Mouse (Mus musculus) heart, embryonic 15.5 days (tissue): Measurements from ENCODE around the gene RPS10-NUDT3. TPM values are rescaled to one million over a fixed set of nuclear protein-coding genes. Genes with fewer than 3 reads are reported as not detected.

Experiments used
- ATAC-seq: fragments of 200-750 bp; cut with Nextera tagmentation; replicated peaks from 2 replicates; pipeline ENCODE4 v1.8.0; 2017; ENCODE audit warnings: low read depth, moderate TSS enrichment; ENCODE audit not compliant: insufficient number of reproducible peaks, insufficient read depth, low FRiP score
- H3K27ac ChIP-seq: fragments of 300-500 bp; sonication (generic); 2 replicates; pipeline ENCODE4 v1.5.1; 2015; ENCODE audit warnings: mild to moderate bottlenecking, inconsistent platforms
- H3K27me3 ChIP-seq: fragments of 300-500 bp; sonication (generic); 2 replicates; pipeline ENCODE4 v1.6.1; 2015; ENCODE audit warnings: inconsistent platforms
- H3K36me3 ChIP-seq: fragments of 300-500 bp; sonication (generic); 2 replicates; pipeline ENCODE4 v1.6.1; 2015; ENCODE audit warnings: mild to moderate bottlenecking, inconsistent platforms
- H3K4me1 ChIP-seq: fragments of 300-500 bp; sonication (generic); replicated peaks from 2 replicates; pipeline ENCODE4 v1.6.1; 2015; ENCODE audit warnings: inconsistent platforms
- H3K4me2 ChIP-seq: fragments of 300-500 bp; sonication (generic); 2 replicates; pipeline ENCODE4 v1.6.1; 2015; ENCODE audit warnings: inconsistent platforms, mild to moderate bottlenecking, moderate library complexity
- H3K4me3 ChIP-seq: fragments of 300-500 bp; sonication (generic); 2 replicates; pipeline ENCODE4 v1.5.1; 2015; ENCODE audit warnings: mild to moderate bottlenecking, inconsistent platforms
- H3K9ac ChIP-seq: fragments of 300-500 bp; sonication (generic); 2 replicates; pipeline ENCODE4 v1.6.1; 2015; ENCODE audit warnings: mild to moderate bottlenecking, inconsistent platforms
- H3K9me3 ChIP-seq: fragments of 300-500 bp; sonication (generic); replicated peaks from 2 replicates; pipeline ENCODE4 v1.6.1; 2016; ENCODE audit warnings: inconsistent platforms
- WGBS: fragments of 180-500 bp; shearing (Covaris S2); methylation state at CpG from one replicate; pipeline ENCODE4 v1.1.7; 2015; ENCODE audit warnings: mixed read lengths; 5-methylcytosine and 5-hydroxymethylcytosine counted together
- polyA plus RNA-seq: library from polyadenylated mRNA; unstranded; fragments of >200 nt; fragmentation: Nextera tagmentation; extraction: Ambion mirVana; gene quantifications from 2 replicates; pipeline ENCODE4 v1.2.1, GENCODE M21; 2015

RPS10-NUDT3 gene
- polyA plus RNA-seq, 1 experiment from 2014 or later = not detected

DNA sequence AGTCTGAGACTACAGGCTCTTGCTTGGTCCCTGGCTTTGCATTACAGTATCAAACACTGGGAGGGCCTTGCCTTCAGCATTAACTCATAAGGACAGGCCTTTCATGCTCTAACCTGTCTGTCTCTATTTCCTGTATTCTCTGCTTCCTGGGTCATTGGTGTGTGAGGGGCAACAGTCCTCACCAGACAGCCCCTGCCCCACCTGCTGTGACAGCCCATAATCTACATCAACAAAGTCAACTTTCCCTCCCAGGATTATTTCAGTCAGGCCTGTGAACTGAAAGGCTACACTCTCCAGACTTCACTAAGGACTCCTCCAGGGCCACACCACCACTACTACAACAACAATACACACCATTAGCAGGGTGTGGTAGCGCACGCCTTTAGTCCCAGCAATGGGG, 32.0 kb downstream of the RPS10-NUDT3 start:
- H3K27ac ChIP-seq = peak overlapping the region; percentile 98
- H3K9me3 ChIP-seq = no peaks in the 10 kb centered on the region
- H3K4me1 ChIP-seq = peaks cover 77% of the 10 kb centered on the region
- peak overlapping the region; percentile 50 for H3K4me2 ChIP-seq
- no peak overlapping the region for H3K4me3 ChIP-seq
- no peaks in the 10 kb centered on the region for H3K27me3 ChIP-seq
- H3K9ac ChIP-seq = no peak overlapping the region
- WGBS = 75% methylated on average over 2 of the region's 2 CpGs
- ATAC-seq = no peak
- H3K36me3 ChIP-seq = no peaks in the 10 kb centered on the region

DNA sequence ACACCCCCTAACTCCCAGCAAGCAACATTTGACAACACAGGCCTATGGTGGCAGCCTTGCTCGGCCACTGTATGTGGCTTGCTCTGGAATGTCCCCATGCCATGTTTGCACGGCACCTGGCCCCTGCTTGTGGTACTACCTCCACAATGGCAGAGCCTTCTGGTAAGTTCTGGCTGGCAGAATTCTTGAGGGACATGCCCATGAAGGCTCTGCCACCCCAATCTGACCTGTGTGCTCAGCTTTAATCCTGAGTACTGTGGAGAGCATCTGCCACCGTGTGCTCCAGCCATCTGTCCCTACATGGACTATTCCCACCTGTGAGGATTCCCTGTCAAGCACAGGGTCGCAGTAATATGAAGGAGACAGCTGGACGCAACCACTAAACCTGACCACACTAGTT, 34.2 kb downstream of the RPS10-NUDT3 start:
- no peak overlapping the region; the same call in 1 of the 2 replicates for H3K9ac ChIP-seq
- no peak overlapping the region for H3K4me3 ChIP-seq
- no peak for ATAC-seq
- H3K4me1 ChIP-seq = peaks cover 89% of the 10 kb centered on the region
- peak overlapping the region; percentile 40 for H3K27ac ChIP-seq
- H3K9me3 ChIP-seq = no peaks in the 10 kb centered on the region
- H3K36me3 ChIP-seq = no peaks in the 10 kb centered on the region
- 71% methylated on average over 5 of the region's 5 CpGs for WGBS
- no peaks in the 10 kb centered on the region for H3K27me3 ChIP-seq
- no peak overlapping the region for H3K4me2 ChIP-seq

GRCm38 (mm10) chr17:27600286-27600685, 34.7 kb downstream of the RPS10-NUDT3 start:
- no peaks in the 10 kb centered on the region for H3K9me3 ChIP-seq
- 84% methylated on average over 3 of the region's 3 CpGs for WGBS
- H3K4me3 ChIP-seq = no peak overlapping the region
- peaks cover 89% of the 10 kb centered on the region for H3K4me1 ChIP-seq
- 0 out of 2 replicates have a peak, but pooled peaks cover 2% of the 10 kb centered on the region for H3K36me3 ChIP-seq
- ATAC-seq = no peak
- 0 out of 2 replicates have a peak overlapping the region, but pooled peaks have one; percentile 40 for H3K27ac ChIP-seq
- H3K4me2 ChIP-seq = no peak overlapping the region
- H3K27me3 ChIP-seq = no peaks in the 10 kb centered on the region
- no peak overlapping the region for H3K9ac ChIP-seq

- peak; percentile 78 for ATAC-seq
- H3K27ac ChIP-seq = peak overlapping the region; percentile 97
- H3K9me3 ChIP-seq = no peaks in the 10 kb centered on the region
- no peaks in the 10 kb centered on the region for H3K27me3 ChIP-seq
- H3K9ac ChIP-seq = peak overlapping the region; percentile 14; the same call in 1 of the 2 replicates
- WGBS = 38% methylated on average over 21 of the region's 21 CpGs
- H3K4me1 ChIP-seq = peaks cover 75% of the 10 kb centered on the region
- H3K4me3 ChIP-seq = no peak overlapping the region
- H3K4me2 ChIP-seq = peak overlapping the region; percentile 42
- peaks cover 25% of the 10 kb centered on the region for H3K36me3 ChIP-seq
Measured at GRCm38 (mm10) chr17:27596376-27597190, 38.4 kb downstream of the RPS10-NUDT3 start.

DNA sequence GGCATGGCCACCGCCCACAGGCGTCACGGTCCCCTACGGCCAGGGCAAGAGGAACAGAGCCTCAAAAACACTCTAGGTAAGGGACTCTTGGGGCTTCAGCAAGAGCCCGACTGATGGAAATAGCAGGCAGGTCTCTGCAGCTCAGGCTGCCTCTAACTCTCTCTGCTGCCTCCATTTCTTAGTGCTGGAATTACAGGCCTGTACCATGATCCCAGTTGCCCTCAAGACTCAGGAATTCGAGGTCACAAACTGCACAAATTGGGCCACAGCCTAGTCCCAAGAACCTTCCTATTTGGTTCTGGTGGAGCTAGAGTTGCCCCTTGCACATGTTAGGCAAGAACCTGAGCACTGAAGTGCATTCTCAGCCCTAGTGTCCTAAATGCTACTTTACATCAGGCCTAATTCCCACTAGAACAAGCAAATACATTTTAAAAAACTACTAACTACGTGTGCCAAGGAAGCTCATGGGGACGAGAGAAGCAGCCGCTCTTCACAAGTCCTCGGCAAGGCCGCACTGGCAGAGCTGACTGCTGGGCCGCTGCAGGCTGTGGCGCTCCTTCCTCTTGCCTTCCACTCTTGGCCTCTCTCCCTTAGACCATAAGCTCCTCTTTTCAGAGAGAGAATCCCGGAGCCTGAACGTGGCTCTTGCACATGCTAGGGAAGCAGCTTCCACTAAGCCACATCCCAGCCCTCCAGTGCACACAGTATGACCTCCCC, 39.2 kb downstream of the RPS10-NUDT3 start:
- H3K36me3 ChIP-seq = peaks cover 25% of the 10 kb centered on the region
- H3K9ac ChIP-seq = peak overlapping the region; percentile 30; the same call in 1 of the 2 replicates
- ATAC-seq = no peak; the same call in 1 of the 2 replicates
- peak overlapping the region; percentile 97 for H3K27ac ChIP-seq
- H3K4me1 ChIP-seq = peaks cover 74% of the 10 kb centered on the region
- no peak overlapping the region for H3K4me3 ChIP-seq
- H3K4me2 ChIP-seq = peak overlapping the region; percentile 5; the same call in 1 of the 2 replicates
- no peaks in the 10 kb centered on the region for H3K27me3 ChIP-seq
- H3K9me3 ChIP-seq = no peaks in the 10 kb centered on the region
- WGBS = 51% methylated on average over 15 of the region's 15 CpGs

- no peak overlapping the region for H3K4me2 ChIP-seq
- no peak overlapping the region for H3K9ac ChIP-seq
- H3K36me3 ChIP-seq = peaks cover 25% of the 10 kb centered on the region
- H3K4me3 ChIP-seq = no peak overlapping the region
- no peak for ATAC-seq
- H3K27ac ChIP-seq = no peak overlapping the region
- no peaks in the 10 kb centered on the region for H3K27me3 ChIP-seq
- H3K4me1 ChIP-seq = peaks cover 82% of the 10 kb centered on the region
- no peaks in the 10 kb centered on the region for H3K9me3 ChIP-seq
- 86% methylated on average over 7 of the region's 7 CpGs for WGBS
Measured at GRCm38 (mm10) chr17:27592565-27592910, 42.5 kb downstream of the RPS10-NUDT3 start.

GRCm38 (mm10) chr17:27591826-27592564, 43.0 kb downstream of the RPS10-NUDT3 start:
- Histone ChIP-seq H3K27ac (peak overlapping the region; percentile 39), H3K4me3 (no peak overlapping the region), H3K4me1 (peaks cover 82% of the 10 kb centered on the region), H3K9ac (no peak overlapping the region), H3K9me3 (no peaks in the 10 kb centered on the region), H3K4me2 (no peak overlapping the region), H3K36me3 (peaks cover 25% of the 10 kb centered on the region), H3K27me3 (no peaks in the 10 kb centered on the region)
- WGBS = 84% methylated on average over 12 of the region's 12 CpGs
- no peak for ATAC-seq

- peaks cover 25% of the 10 kb centered on the region; the same call in 1 of the 2 replicates for H3K36me3 ChIP-seq
- WGBS = 54% methylated on average over 8 of the region's 8 CpGs
Measured at GRCm38 (mm10) chr17:27588231-27588630, 46.8 kb downstream of the RPS10-NUDT3 start.

DNA sequence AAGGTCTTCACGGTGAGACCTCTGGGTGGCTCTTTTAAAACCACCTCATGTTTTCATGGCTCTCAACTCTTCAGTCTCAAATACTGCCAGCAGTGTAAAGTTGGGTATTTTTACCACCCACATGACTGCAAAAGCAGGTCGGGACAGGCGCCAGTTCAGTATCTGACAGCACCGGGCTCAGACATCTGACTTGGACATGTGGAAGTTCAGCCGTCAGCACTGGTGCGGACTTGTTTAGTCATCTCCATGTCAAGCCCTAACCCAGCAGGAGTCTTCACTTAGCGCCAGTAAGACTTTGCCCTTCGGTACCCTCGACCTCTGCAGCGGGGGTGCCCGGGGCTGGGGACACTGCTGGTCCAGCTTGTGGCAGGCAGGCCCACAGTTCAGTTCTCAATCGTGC, 47.8 kb downstream of the RPS10-NUDT3 start:
- peak overlapping the region; percentile 95 for H3K27ac ChIP-seq
- no peaks in the 10 kb centered on the region for H3K27me3 ChIP-seq
- H3K4me1 ChIP-seq = peaks cover 73% of the 10 kb centered on the region
- H3K9ac ChIP-seq = peak overlapping the region; percentile 44; the same call in 1 of the 2 replicates
- 31% methylated on average over 12 of the region's 12 CpGs for WGBS
- no peak overlapping the region for H3K4me3 ChIP-seq
- H3K36me3 ChIP-seq = peaks cover 26% of the 10 kb centered on the region
- H3K9me3 ChIP-seq = no peaks in the 10 kb centered on the region
- peak; percentile 78 for ATAC-seq
- H3K4me2 ChIP-seq = peak overlapping the region; percentile 46

More at GRCm38 (mm10) chr17:27588231-27588630, 46.8 kb downstream of the RPS10-NUDT3 start:
- no peak overlapping the region for H3K4me2 ChIP-seq
- H3K9ac ChIP-seq = no peak overlapping the region
- no peaks in the 10 kb centered on the region for H3K9me3 ChIP-seq
- H3K27me3 ChIP-seq = no peaks in the 10 kb centered on the region
- no peak overlapping the region for H3K4me3 ChIP-seq
- H3K4me1 ChIP-seq = peaks cover 74% of the 10 kb centered on the region
- H3K27ac ChIP-seq = peak overlapping the region; percentile 95
- ATAC-seq = no peak

DNA sequence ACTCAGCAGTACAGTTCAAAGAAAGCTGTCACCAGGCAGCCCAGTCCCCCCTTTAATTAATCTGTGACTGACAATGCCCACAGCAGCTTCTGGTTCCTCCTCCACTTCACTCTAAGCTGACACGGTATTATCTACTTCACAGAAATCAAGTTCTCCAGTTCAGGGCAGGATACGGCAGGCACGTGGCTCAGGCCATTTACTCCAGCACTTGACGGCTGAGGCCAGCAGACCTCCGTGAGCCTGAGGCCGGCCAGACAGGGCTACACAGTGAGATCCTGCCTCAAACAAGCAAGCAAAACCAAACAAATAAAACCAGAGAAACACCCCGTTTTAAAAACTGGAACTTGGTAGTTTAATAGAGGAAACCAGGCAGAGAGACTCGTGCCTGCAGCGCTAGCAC, 48.4 kb downstream of the RPS10-NUDT3 start:
- Histone ChIP-seq H3K4me3 (no peak overlapping the region), H3K27ac (peak overlapping the region; percentile 95), H3K4me2 (peak overlapping the region; percentile 46), H3K36me3 (peaks cover 32% of the 10 kb centered on the region), H3K9me3 (no peaks in the 10 kb centered on the region), H3K27me3 (no peaks in the 10 kb centered on the region), H3K9ac (peak overlapping the region; percentile 44; the same call in 1 of the 2 replicates), H3K4me1 (peaks cover 67% of the 10 kb centered on the region)
- peak; percentile 63; the same call in 1 of the 2 replicates for ATAC-seq
- WGBS = 42% methylated on average over 9 of the region's 9 CpGs
